Mouse (Mus musculus) G1E (cell line): ENCODE results near the gene Jak1.

Experiments
- CTCF ChIP-seq: IDR thresholded peaks from 2 replicates; pipeline ENCODE4 v1.5.1; 2012; ENCODE audit warnings: low read depth, low read length, inconsistent platforms, mixed read lengths
- GATA1 ChIP-seq: IDR thresholded peaks from 2 replicates; pipeline ENCODE4 v1.6.1; 2012; ENCODE audit warnings: borderline replicate concordance, low read length, inconsistent platforms, mixed read lengths
- POLR2AphosphoS5 ChIP-seq: IDR thresholded peaks from 2 replicates; pipeline ENCODE4 v1.6.1; 2012; ENCODE audit warnings: low read depth, low read length, inconsistent platforms; ENCODE audit not compliant: insufficient replicate concordance

DNA sequence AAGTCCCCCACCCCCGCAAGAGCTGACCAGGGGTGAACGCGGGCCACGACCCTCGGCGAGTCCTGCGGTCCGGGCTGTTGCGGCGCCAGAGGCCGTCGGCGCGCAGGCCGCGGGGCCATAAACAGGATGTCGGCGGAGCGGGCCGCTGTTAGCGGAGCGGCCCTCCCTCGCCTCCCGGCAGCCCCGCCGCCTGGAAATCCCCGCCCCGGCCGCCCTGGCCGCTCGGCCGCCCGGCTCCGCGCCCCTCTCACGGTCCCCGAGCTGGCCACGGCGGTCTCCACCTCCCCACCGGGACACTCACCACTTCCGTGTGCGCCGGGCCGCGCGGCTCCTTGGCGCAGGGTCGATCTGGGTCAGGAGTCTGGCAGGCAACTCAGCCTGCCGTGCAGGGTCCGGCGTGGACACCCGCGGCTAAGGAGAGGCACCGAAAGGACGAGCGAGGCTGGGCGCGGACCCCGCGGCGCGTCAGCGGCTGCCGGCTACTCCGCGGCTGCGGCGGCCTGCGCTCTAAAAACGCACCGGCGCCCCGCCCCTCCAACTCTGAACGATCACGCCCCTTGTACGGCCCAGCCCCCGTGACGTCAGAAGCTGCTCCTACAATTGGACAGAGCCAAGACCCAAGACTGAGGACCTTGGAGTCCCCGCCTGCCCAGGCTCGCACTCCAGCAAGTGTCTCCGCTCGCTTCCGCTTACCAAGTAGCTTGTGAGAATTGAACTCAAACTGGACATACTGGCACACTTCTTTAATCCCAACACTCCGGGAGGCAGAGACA, at the start of gene Jak1:
- no peak for TF ChIP-seq GATA1
- TF ChIP-seq CTCF = no peak
- no peak for TF ChIP-seq POLR2AphosphoS5
